Mouse (Mus musculus): ENCODE measurements around the gene Sik3. TPM values are rescaled to one million over a fixed set of nuclear protein-coding genes. Genes with fewer than 3 reads are reported as not detected.

Gene Sik3
- polyA plus RNA-seq, 1 experiment, result 32.0 TPM

- Histone ChIP-seq H3ac (ENCODE audit: control insufficient read depth, insufficient read length, low read depth) (no peak overlapping the region), H3K4me3 (ENCODE audit: insufficient read depth, poor library complexity, severe bottlenecking) (no peak overlapping the region), H3K79me2 (ENCODE audit: control insufficient read depth, insufficient read depth) (peaks cover 37% of the 10 kb centered on the region), H3K27me3 (ENCODE audit: control insufficient read depth, insufficient read depth, insufficient read length) (no peaks in the 10 kb centered on the region), H3K36me3 (ENCODE audit: control insufficient read depth, insufficient read depth) (no peaks in the 10 kb centered on the region), H3K79me3 (ENCODE audit: low read depth) (peaks cover 31% of the 10 kb centered on the region)
- TF ChIP-seq MYOD1 (IDR thresholded peaks at IDR 0.05; ENCODE audit: control insufficient read depth, insufficient read length, low read depth), result no peak
- no peak for TF ChIP-seq MAX (IDR thresholded peaks at IDR 0.05)
- no peak for TF ChIP-seq USF1 (IDR thresholded peaks at IDR 0.05; ENCODE audit: low read depth)
- TF ChIP-seq CEBPB (IDR thresholded peaks at IDR 0.05; ENCODE audit: low read depth), result peak; percentile 64
- no peak for TF ChIP-seq MYOG (IDR thresholded peaks at IDR 0.05; ENCODE audit: control insufficient read depth, extremely low read depth, insufficient read length)
- no peak for TF ChIP-seq FOSL1 (IDR thresholded peaks at IDR 0.05; ENCODE audit: insufficient read depth, low read length, poor library complexity, severe bottlenecking)
Observed at GRCm38 (mm10) chr9:46011094-46011970, 1.3 kb upstream of the Sik3 start.

- Histone ChIP-seq H3K27me3 (ENCODE audit: control insufficient read depth, insufficient read depth, insufficient read length) (no peaks in the 10 kb centered on the region), H3K4me3 (ENCODE audit: insufficient read depth, poor library complexity, severe bottlenecking) (peak overlapping the region; percentile 71), H3K79me2 (ENCODE audit: control insufficient read depth, insufficient read depth) (peaks cover 54% of the 10 kb centered on the region), H3K79me3 (ENCODE audit: low read depth) (peaks cover 43% of the 10 kb centered on the region), H3K36me3 (ENCODE audit: control insufficient read depth, insufficient read depth) (peaks cover 4% of the 10 kb centered on the region), H3ac (ENCODE audit: control insufficient read depth, insufficient read length, low read depth) (peak overlapping the region; percentile 87)
- TF ChIP-seq MYOD1 (IDR thresholded peaks at IDR 0.05; ENCODE audit: control insufficient read depth, insufficient read length, low read depth), result no peak
- TF ChIP-seq USF1 (IDR thresholded peaks at IDR 0.05; ENCODE audit: low read depth), result no peak
- no peak for TF ChIP-seq CEBPB (IDR thresholded peaks at IDR 0.05; ENCODE audit: low read depth)
- no peak for TF ChIP-seq FOSL1 (IDR thresholded peaks at IDR 0.05; ENCODE audit: insufficient read depth, low read length, poor library complexity, severe bottlenecking)
- no peak for TF ChIP-seq MAX (IDR thresholded peaks at IDR 0.05)
Observed at GRCm38 (mm10) chr9:46013009-46013586, 478 bp downstream of the Sik3 start.

- H3K4me3 ChIP-seq (ENCODE audit: insufficient read depth, poor library complexity, severe bottlenecking), result peak overlapping the region; percentile 71
- H3K79me3 ChIP-seq (ENCODE audit: low read depth), result peaks cover 49% of the 10 kb centered on the region
- no peaks in the 10 kb centered on the region for H3K27me3 ChIP-seq (ENCODE audit: control insufficient read depth, insufficient read depth, insufficient read length)
- peaks cover 59% of the 10 kb centered on the region for H3K79me2 ChIP-seq (ENCODE audit: control insufficient read depth, insufficient read depth)
- TF ChIP-seq MYOG (IDR thresholded peaks at IDR 0.05; ENCODE audit: control insufficient read depth, extremely low read depth, insufficient read length), result no peak
- no peak for TF ChIP-seq MYOD1 (IDR thresholded peaks at IDR 0.05; ENCODE audit: control insufficient read depth, insufficient read length, low read depth)
- TF ChIP-seq CEBPB (IDR thresholded peaks at IDR 0.05; ENCODE audit: low read depth), result no peak
- no peak for TF ChIP-seq USF1 (IDR thresholded peaks at IDR 0.05; ENCODE audit: low read depth)
- no peak for TF ChIP-seq MAX (IDR thresholded peaks at IDR 0.05)
- TF ChIP-seq CTCF (IDR thresholded peaks at IDR 0.05; ENCODE audit: control insufficient read depth, insufficient read depth, insufficient read length), result no peak
- peak overlapping the region; percentile 81 for H3ac ChIP-seq (ENCODE audit: control insufficient read depth, insufficient read length, low read depth)
- peaks cover 10% of the 10 kb centered on the region for H3K36me3 ChIP-seq (ENCODE audit: control insufficient read depth, insufficient read depth)
Observed at GRCm38 (mm10) chr9:46013616-46014015, 996 bp downstream of the Sik3 start.

GRCm38 (mm10) chr9:46014251-46014681 lies 1.6 kb downstream of the Sik3 start:
- Histone ChIP-seq H3K4me3 (ENCODE audit: insufficient read depth, poor library complexity, severe bottlenecking) (peak overlapping the region; percentile 71), H3K27me3 (ENCODE audit: control insufficient read depth, insufficient read depth, insufficient read length) (no peaks in the 10 kb centered on the region), H3K79me2 (ENCODE audit: control insufficient read depth, insufficient read depth) (peaks cover 66% of the 10 kb centered on the region), H3K79me3 (ENCODE audit: low read depth) (peaks cover 55% of the 10 kb centered on the region), H3ac (ENCODE audit: control insufficient read depth, insufficient read length, low read depth) (peak overlapping the region; percentile 57), H3K36me3 (ENCODE audit: control insufficient read depth, insufficient read depth) (peaks cover 10% of the 10 kb centered on the region)
- TF ChIP-seq CTCF (IDR thresholded peaks at IDR 0.05; ENCODE audit: control insufficient read depth, insufficient read depth, insufficient read length) (peak; percentile 22), CEBPB (IDR thresholded peaks at IDR 0.05; ENCODE audit: low read depth) (no peak), MAX (IDR thresholded peaks at IDR 0.05) (no peak)

GRCm38 (mm10) chr9:46015081-46015551 lies 2.5 kb downstream of the Sik3 start:
- Histone ChIP-seq H3K27me3 (ENCODE audit: control insufficient read depth, insufficient read depth, insufficient read length) (no peaks in the 10 kb centered on the region), H3ac (ENCODE audit: control insufficient read depth, insufficient read length, low read depth) (peak overlapping the region; percentile 42), H3K79me2 (ENCODE audit: control insufficient read depth, insufficient read depth) (peaks cover 74% of the 10 kb centered on the region), H3K79me3 (ENCODE audit: low read depth) (peaks cover 57% of the 10 kb centered on the region), H3K4me3 (ENCODE audit: insufficient read depth, poor library complexity, severe bottlenecking) (no peak overlapping the region), H3K36me3 (ENCODE audit: control insufficient read depth, insufficient read depth) (peaks cover 10% of the 10 kb centered on the region)
- TF ChIP-seq MAX (IDR thresholded peaks at IDR 0.05) (no peak), MYOG (IDR thresholded peaks at IDR 0.05; ENCODE audit: control insufficient read depth, extremely low read depth, insufficient read length) (no peak), MYOD1 (IDR thresholded peaks at IDR 0.05; ENCODE audit: control insufficient read depth, insufficient read length, low read depth) (peak; percentile 25), FOSL1 (IDR thresholded peaks at IDR 0.05; ENCODE audit: insufficient read depth, low read length, poor library complexity, severe bottlenecking) (no peak), CEBPB (IDR thresholded peaks at IDR 0.05; ENCODE audit: low read depth) (no peak), CTCF (IDR thresholded peaks at IDR 0.05; ENCODE audit: control insufficient read depth, insufficient read depth, insufficient read length) (no peak), USF1 (IDR thresholded peaks at IDR 0.05; ENCODE audit: low read depth) (peak; percentile 87)
